In genomic region chrX:12916684-12917083, GRCm38 (mm10) we compare ENCODE assay signal across 7 mouse cellular contexts.
DNase-seq lines count a peak whose midpoint lies in the region; ATAC-seq and TF ChIP-seq lines count a peak whose summit lies in the region.

No protein-coding gene starts in this region.

- H3K27me3 ChIP-seq in liver, embryonic 12.5 days (replicated peaks) = no peaks in the 10 kb centered on the region
- H3K27me3 ChIP-seq in liver, postnatal 0 days (ENCODE audit: insufficient read depth, low read length) = no peaks in the 10 kb centered on the region; the same call in 1 of the 2 replicates
- H3K27me3 ChIP-seq in embryonic facial prominence, embryonic 15.5 days = no peaks in the 10 kb centered on the region
- H3K27me3 ChIP-seq in intestine, embryonic 16.5 days (replicated peaks; ENCODE audit: control insufficient read depth, insufficient read depth, low read length) = no peaks in the 10 kb centered on the region
- no peaks in the 10 kb centered on the region for H3K27me3 ChIP-seq in neural tube, embryonic 14.5 days (ENCODE audit: control insufficient read depth, insufficient read depth, low read length)

- no peaks in the 10 kb centered on the region for H3K9me3 ChIP-seq in liver, embryonic 12.5 days (replicated peaks)
- no peaks in the 10 kb centered on the region for H3K9me3 ChIP-seq in liver, postnatal 0 days (ENCODE audit: low read length)
- H3K9me3 ChIP-seq in embryonic facial prominence, embryonic 15.5 days (replicated peaks) = no peaks in the 10 kb centered on the region
- 0 out of 2 replicates have a peak, but pooled peaks cover 3% of the 10 kb centered on the region for H3K9me3 ChIP-seq in intestine, embryonic 16.5 days (ENCODE audit: control insufficient read depth, low read length)
- no peaks in the 10 kb centered on the region for H3K9me3 ChIP-seq in neural tube, embryonic 14.5 days (ENCODE audit: control insufficient read depth, low read length)

- H3K4me2 ChIP-seq in liver, embryonic 12.5 days = peak overlapping the region; percentile 21; the same call in 1 of the 2 replicates
- H3K4me2 ChIP-seq in liver, postnatal 0 days (ENCODE audit: low read depth, low read length) = no peak overlapping the region
- peak overlapping the region; percentile 33 for H3K4me2 ChIP-seq in embryonic facial prominence, embryonic 15.5 days (replicated peaks)
- H3K4me2 ChIP-seq in intestine, embryonic 16.5 days (ENCODE audit: low read depth, low read length) = peak overlapping the region; percentile 30
- peak overlapping the region; percentile 30; the same call in 1 of the 2 replicates for H3K4me2 ChIP-seq in neural tube, embryonic 14.5 days (ENCODE audit: low read depth, low read length)

- no peak overlapping the region for H3K9ac ChIP-seq in liver, embryonic 12.5 days
- no peak overlapping the region for H3K9ac ChIP-seq in liver, postnatal 0 days (replicated peaks)
- H3K9ac ChIP-seq in embryonic facial prominence, embryonic 15.5 days = no peak overlapping the region
- H3K9ac ChIP-seq in intestine, embryonic 16.5 days (ENCODE audit: low read depth, low read length) = 0 out of 2 replicates have a peak overlapping the region, but pooled peaks have one; percentile 1
- no peak overlapping the region for H3K9ac ChIP-seq in neural tube, embryonic 14.5 days (replicated peaks; ENCODE audit: low read depth, low read length)

- no peak overlapping the region for H3K27ac ChIP-seq in liver, embryonic 12.5 days
- H3K27ac ChIP-seq in liver, postnatal 0 days (ENCODE audit: low read depth) = no peak overlapping the region
- no peak overlapping the region for H3K27ac ChIP-seq in embryonic facial prominence, embryonic 15.5 days (replicated peaks)
- H3K27ac ChIP-seq in intestine, embryonic 16.5 days (ENCODE audit: low read length) = no peak overlapping the region
- no peak overlapping the region for H3K27ac ChIP-seq in neural tube, embryonic 14.5 days (ENCODE audit: low read depth, low read length)

- DNase-seq in liver, postnatal 0 days = no peak
- DNase-seq in right cerebral cortex, postnatal 4 days = no peak

- H3K36me3 ChIP-seq in liver, embryonic 12.5 days = no peaks in the 10 kb centered on the region
- H3K36me3 ChIP-seq in liver, postnatal 0 days (replicated peaks; ENCODE audit: insufficient read depth, low read length) = no peaks in the 10 kb centered on the region
- H3K36me3 ChIP-seq in embryonic facial prominence, embryonic 15.5 days = no peaks in the 10 kb centered on the region
- no peaks in the 10 kb centered on the region for H3K36me3 ChIP-seq in intestine, embryonic 16.5 days (ENCODE audit: control insufficient read depth, insufficient read depth, low read length)
- H3K36me3 ChIP-seq in neural tube, embryonic 14.5 days (ENCODE audit: control insufficient read depth, insufficient read depth, low read length) = no peaks in the 10 kb centered on the region

- no peak for ATAC-seq in liver, embryonic 12.5 days
- ATAC-seq in liver, postnatal 0 days = no peak
- no peak for ATAC-seq in embryonic facial prominence, embryonic 15.5 days (ENCODE audit: insufficient number of reproducible peaks, low FRiP score, low TSS enrichment, low read depth)
- ATAC-seq in intestine, embryonic 16.5 days = no peak; the same call in 1 of the 2 replicates
- peak; percentile 17; the same call in 1 of the 2 replicates for ATAC-seq in neural tube, embryonic 14.5 days (ENCODE audit: low read depth)
- no peak for ATAC-seq in monocyte, adult 5-6 weeks (replicated peaks; ENCODE audit: insufficient number of reproducible peaks, low FRiP score, low TSS enrichment, poor library complexity, severe bottlenecking)

- H3K4me3 ChIP-seq in liver, embryonic 12.5 days = no peak overlapping the region
- H3K4me3 ChIP-seq in liver, postnatal 0 days (ENCODE audit: low read depth, low read length) = no peak overlapping the region
- peak overlapping the region; percentile 11 for H3K4me3 ChIP-seq in embryonic facial prominence, embryonic 15.5 days (replicated peaks)
- H3K4me3 ChIP-seq in intestine, embryonic 16.5 days (ENCODE audit: low read length) = peak overlapping the region; percentile 14; the same call in 1 of the 2 replicates
- H3K4me3 ChIP-seq in neural tube, embryonic 14.5 days (ENCODE audit: low read depth, low read length) = no peak overlapping the region

- WGBS in liver, embryonic 12.5 days (ENCODE audit: insufficient replicate concordance) = 46% methylated on average over 11 of the region's 11 CpGs
- WGBS in liver, postnatal 0 days (ENCODE audit: insufficient replicate concordance) = 61% methylated on average over 11 of the region's 11 CpGs
- 28% methylated on average over 11 of the region's 11 CpGs for WGBS in embryonic facial prominence, embryonic 15.5 days
- 35% methylated on average over 11 of the region's 11 CpGs for WGBS in intestine, embryonic 16.5 days
- WGBS in neural tube, embryonic 14.5 days = 30% methylated on average over 11 of the region's 11 CpGs

- no peaks in the 10 kb centered on the region for H3K4me1 ChIP-seq in liver, embryonic 12.5 days
- no peaks in the 10 kb centered on the region for H3K4me1 ChIP-seq in liver, postnatal 0 days (ENCODE audit: insufficient read depth)
- no peaks in the 10 kb centered on the region for H3K4me1 ChIP-seq in embryonic facial prominence, embryonic 15.5 days
- H3K4me1 ChIP-seq in intestine, embryonic 16.5 days (ENCODE audit: control insufficient read depth, insufficient read depth, low read length) = no peaks in the 10 kb centered on the region
- H3K4me1 ChIP-seq in neural tube, embryonic 14.5 days (ENCODE audit: control insufficient read depth, insufficient read depth, low read length) = no peaks in the 10 kb centered on the region

- TF ChIP-seq CTCF in liver, postnatal 0 days (IDR thresholded peaks at IDR 0.05; ENCODE audit: low read depth) = no peak

- TF ChIP-seq EP300 in liver, postnatal 0 days (IDR thresholded peaks at IDR 0.05; ENCODE audit: low read depth) = no peak

Comparison
In these comparisons a context has a peak if more than half of its experiments do, and no peak if none do; other contexts are left out.
1. H3K4me3 ChIP-seq: peak in embryonic facial prominence, embryonic 15.5 days (single experiment) and intestine, embryonic 16.5 days (single experiment); none in liver, embryonic 12.5 days (single experiment), liver, postnatal 0 days (single experiment) and neural tube, embryonic 14.5 days (single experiment).